Mouse (Mus musculus): Measurements from ENCODE around the gene Dapl1.

Gene Dapl1

DNA sequence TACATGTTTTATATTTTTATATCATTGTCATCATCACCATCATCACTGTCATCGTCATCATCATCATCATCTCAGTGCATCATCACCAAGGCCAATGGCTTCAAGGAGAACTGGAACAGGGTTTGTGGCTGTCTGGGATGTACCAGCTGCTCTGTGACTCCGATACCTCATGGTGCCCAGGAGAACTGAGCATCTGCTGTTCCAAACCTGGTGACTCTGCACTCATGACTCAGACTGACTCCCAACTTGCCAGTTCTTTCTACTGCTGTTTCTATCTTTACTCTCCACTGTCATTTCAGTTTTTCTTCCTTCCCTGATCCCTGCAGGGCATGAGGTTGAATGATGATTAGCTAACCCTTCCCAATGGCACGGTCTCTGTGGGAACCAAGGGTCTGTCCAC lies 46.4 kb downstream of the Dapl1 start:
- in situ Hi-C loops (cut with MboI; ENCODE audit: unreplicated experiment in 2 of 2): loop anchor here in 1 of 2 experiments (25.0 kb wide), 1 partner anchor 706 kb away; no protein-coding TSS in a partner anchor

DNA sequence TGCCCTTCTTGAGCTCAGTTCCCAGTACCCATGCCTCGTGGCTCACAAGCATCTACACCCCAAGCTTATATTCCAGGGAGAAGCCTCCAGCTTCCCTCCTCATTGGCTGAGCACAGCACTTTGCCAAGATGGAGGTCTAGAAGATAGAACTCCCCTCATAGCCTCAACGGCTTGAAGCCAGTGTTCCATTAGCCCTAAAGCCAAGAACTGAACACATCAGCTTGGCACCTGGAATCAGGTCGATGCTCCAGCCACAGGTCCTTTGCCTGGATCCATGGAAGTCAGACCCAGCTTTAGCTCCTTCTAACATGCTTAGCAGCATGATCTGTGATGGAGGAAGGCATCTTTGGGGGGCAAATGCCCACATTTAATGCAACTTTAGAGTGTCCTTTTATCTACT lies 48.5 kb downstream of the Dapl1 start:
- in situ Hi-C loops (cut with MboI; ENCODE audit: unreplicated experiment in 2 of 2): loop anchor here in 1 of 2 experiments (25.0 kb wide), 1 partner anchor 704 kb away; no protein-coding TSS in a partner anchor

- in situ Hi-C loops (cut with MboI; ENCODE audit: unreplicated experiment in 2 of 2): loop anchor here in 1 of 2 experiments (25.0 kb wide), 1 partner anchor 704 kb away; no protein-coding TSS in a partner anchor
Measured at GRCm38 (mm10) chr2:59533504-59533903, 49.1 kb downstream of the Dapl1 start.

- in situ Hi-C loops (cut with MboI; ENCODE audit: unreplicated experiment in 2 of 2): loop anchor here in 1 of 2 experiments (25.0 kb wide), 1 partner anchor 703 kb away; no protein-coding TSS in a partner anchor
Measured at GRCm38 (mm10) chr2:59533971-59534748, 49.7 kb downstream of the Dapl1 start.

GRCm38 (mm10) chr2:59536958-59537357 lies 52.5 kb downstream of the Dapl1 start:
- in situ Hi-C loops (cut with MboI; ENCODE audit: unreplicated experiment in 2 of 2): loop anchor here in 1 of 2 experiments (25.0 kb wide), 1 partner anchor 700 kb away; no protein-coding TSS in a partner anchor

GRCm38 (mm10) chr2:59538031-59538430 lies 53.6 kb downstream of the Dapl1 start:
- in situ Hi-C loops (cut with MboI; ENCODE audit: unreplicated experiment in 2 of 2): loop anchor here in 1 of 2 experiments (25.0 kb wide), 1 partner anchor 699 kb away; no protein-coding TSS in a partner anchor

- in situ Hi-C loops (cut with MboI; ENCODE audit: unreplicated experiment in 2 of 2): loop anchor here (5.0 to 25.0 kb wide), 5 partner anchors 203 to 878 kb away; no protein-coding TSS in a partner anchor
Measured at GRCm38 (mm10) chr2:59539796-59540195, 55.3 kb downstream of the Dapl1 start.

GRCm38 (mm10) chr2:59541121-59541887 lies 56.9 kb downstream of the Dapl1 start:
- in situ Hi-C loops (cut with MboI; ENCODE audit: unreplicated experiment in 2 of 2): loop anchor here (5.0 to 25.0 kb wide), 5 partner anchors 201 to 876 kb away; no protein-coding TSS in a partner anchor

- in situ Hi-C loops (cut with MboI; ENCODE audit: unreplicated experiment in 2 of 2): loop anchor here (5.0 to 25.0 kb wide), 5 partner anchors 199 to 874 kb away; no protein-coding TSS in a partner anchor
Measured at GRCm38 (mm10) chr2:59543543-59544065, 59.2 kb downstream of the Dapl1 start.

- in situ Hi-C loops (cut with MboI; ENCODE audit: unreplicated experiment in 2 of 2): loop anchor here (5.0 to 25.0 kb wide), 5 partner anchors 198 to 873 kb away; no protein-coding TSS in a partner anchor
Measured at GRCm38 (mm10) chr2:59544237-59544909, 59.9 kb downstream of the Dapl1 start.

GRCm38 (mm10) chr2:59545001-59545400 lies 60.5 kb downstream of the Dapl1 start:
- in situ Hi-C loops (cut with MboI; ENCODE audit: unreplicated experiment in 2 of 2): loop anchor here (10.0 to 25.0 kb wide), 2 partner anchors 692 to 870 kb away; no protein-coding TSS in a partner anchor

GRCm38 (mm10) chr2:59547369-59548099 lies 63.1 kb downstream of the Dapl1 start:
- in situ Hi-C loops (cut with MboI; ENCODE audit: unreplicated experiment in 2 of 2): loop anchor here (10.0 to 25.0 kb wide), 2 partner anchors 690 to 867 kb away; no protein-coding TSS in a partner anchor

DNA sequence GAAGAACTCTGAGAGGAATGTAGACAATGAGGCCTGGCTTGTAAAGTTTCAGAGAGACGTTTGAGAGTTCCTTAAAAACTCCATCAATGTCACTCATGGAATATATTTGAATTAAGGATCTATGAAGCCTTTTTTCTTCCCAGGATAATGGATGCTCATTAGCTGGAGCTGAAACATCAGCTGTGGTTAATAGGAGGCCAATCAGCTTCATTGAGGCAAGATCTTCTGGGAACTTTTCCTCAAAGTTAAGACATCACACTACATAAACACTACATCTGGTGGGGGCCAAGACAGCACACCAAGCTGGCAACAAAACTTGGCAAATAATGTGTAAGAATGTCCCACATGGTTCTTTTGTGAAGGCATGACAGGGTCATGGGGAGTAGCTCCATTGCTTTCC lies 68.3 kb downstream of the Dapl1 start:
- in situ Hi-C loops (cut with MboI; ENCODE audit: unreplicated experiment in 2 of 2): no loop called here

DNA sequence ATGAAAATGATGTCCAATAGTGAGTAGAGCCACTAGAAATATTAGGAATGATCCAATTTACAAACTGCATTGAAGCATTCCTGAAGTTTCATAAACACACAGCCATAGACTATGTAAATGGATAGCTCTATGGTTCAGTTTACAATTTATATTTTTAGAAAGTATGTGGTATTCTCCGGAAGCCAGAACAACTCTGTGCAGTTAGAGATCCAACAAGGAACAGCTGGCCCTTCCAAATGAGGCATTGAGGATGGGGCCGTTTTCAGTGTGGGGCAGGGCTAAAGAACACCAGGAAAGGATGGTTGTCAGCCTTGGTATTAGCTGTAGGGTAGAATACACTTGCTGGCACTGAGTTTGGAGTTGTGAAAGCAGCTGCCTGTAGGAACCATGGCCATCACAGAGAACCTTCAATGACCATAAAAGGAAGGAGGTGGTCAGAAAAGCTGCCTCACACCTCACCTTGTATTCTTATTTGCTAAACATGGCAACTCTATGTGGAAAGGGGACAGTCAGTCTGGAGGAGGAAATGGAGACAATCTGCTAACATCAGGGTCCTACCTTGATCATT lies 70.0 kb downstream of the Dapl1 start:
- in situ Hi-C loops (cut with MboI; ENCODE audit: unreplicated experiment in 2 of 2): no loop called here
